Mouse (Mus musculus) megakaryocyte-erythroid progenitor cell, adult 5 weeks (primary cell): ENCODE results near the gene Mrps34. TPM values are rescaled to one million over a fixed set of nuclear protein-coding genes. Genes with fewer than 3 reads are reported as not detected.

ENCODE experiments used
- polyA plus RNA-seq: library from polyadenylated mRNA; stranded (reverse); fragments of >175 nt; gene quantifications from 2 replicates; pipeline ENCODE4 v1.2.3, GENCODE M21; 2012

Gene Mrps34
- 84.7 and 84.8 TPM in 2 replicates for polyA plus RNA-seq

GRCm38 (mm10) chr17:24894995-24895547 lies at the start of gene Mrps34, which contains the start of gene Eme2:
Mrps34 (plus strand) TSS chr17:24895116.
Eme2 (minus strand) TSS chr17:24895087.

GRCm38 (mm10) chr17:24850065-24850772 lies 44.7 kb upstream of the Mrps34 start, which contains the start of gene Fahd1:
Fahd1 (minus strand) TSS chr17:24850364.

GRCm38 (mm10) chr17:24865776-24866175 lies 29.1 kb upstream of the Mrps34 start, which contains the start of gene Igfals:
Igfals (plus strand) TSS chr17:24865997.

GRCm38 (mm10) chr17:24886134-24886931 lies 8.6 kb upstream of the Mrps34 start, which contains the start of the genes Nubp2 and Spsb3:
Nubp2 (minus strand) TSS chr17:24886349.
Spsb3 (plus strand) TSS chr17:24886643.

GRCm38 (mm10) chr17:24896241-24896992 lies 1.5 kb downstream of the Mrps34 start, which contains the start of gene Nme3:
Nme3 (plus strand) TSS chr17:24896500.

GRCm38 (mm10) chr17:24936259-24937237 lies 41.6 kb downstream of the Mrps34 start, which contains the start of gene Mapk8ip3:
Mapk8ip3 (minus strand) TSS chr17:24936977.

Other genes with a start within 250 kb of the Mrps34 start
- gene Slc9a3r2, start 244.8 kb upstream of the Mrps34 start, polyA plus RNA-seq: 6.3 and 8.8 TPM in 2 replicates
- 1.1 and 1.8 TPM in 2 replicates for gene Npw, start 236.7 kb upstream of the Mrps34 start, polyA plus RNA-seq
- gene Zfp598, start 225.4 kb upstream of the Mrps34 start, polyA plus RNA-seq: 115 and 133 TPM in 2 replicates
- 0.09 and 0.17 TPM in 2 replicates for gene Syngr3, start 205.2 kb upstream of the Mrps34 start, polyA plus RNA-seq
- gene Gfer, start 199.0 kb upstream of the Mrps34 start, polyA plus RNA-seq: 83.1 and 98.4 TPM in 2 replicates
- 1.4 and 1.9 TPM in 2 replicates for gene Noxo1, start 198.9 kb upstream of the Mrps34 start, polyA plus RNA-seq
- 27.5 and 29.5 TPM in 2 replicates for gene Tbl3, start 187.5 kb upstream of the Mrps34 start, polyA plus RNA-seq
- gene Rnf151, start 177.1 kb upstream of the Mrps34 start, polyA plus RNA-seq: 0.10 and 0.29 TPM in 2 replicates
- 3,004 and 3,175 TPM in 2 replicates for gene Rps2, start 177.0 kb upstream of the Mrps34 start, polyA plus RNA-seq
- gene Ndufb10, start 170.6 kb upstream of the Mrps34 start, polyA plus RNA-seq: 406 and 479 TPM in 2 replicates
- gene Rpl3l, start 167.3 kb upstream of the Mrps34 start, polyA plus RNA-seq: 0.62 and 0.84 TPM in 2 replicates
- 41.5 and 68.8 TPM in 2 replicates for gene Msrb1, start 158.5 kb upstream of the Mrps34 start, polyA plus RNA-seq
- 0.26 and 0.34 TPM in 2 replicates for gene Hs3st6, start 142.1 kb upstream of the Mrps34 start, polyA plus RNA-seq
- not detected in 2 replicates for gene Meiob, start 90.8 kb upstream of the Mrps34 start, polyA plus RNA-seq
- gene Hagh, start 55.0 kb upstream of the Mrps34 start, polyA plus RNA-seq: 23.5 and 28.8 TPM in 2 replicates
- gene Fahd1, start 44.8 kb upstream of the Mrps34 start, polyA plus RNA-seq: 4.0 and 4.1 TPM in 2 replicates
- gene Igfals, start 29.1 kb upstream of the Mrps34 start, polyA plus RNA-seq: 0.05 and 0.10 TPM in 2 replicates
- gene Nubp2, start 8.8 kb upstream of the Mrps34 start, polyA plus RNA-seq: 90.9 and 102 TPM in 2 replicates
- 36.2 and 37.4 TPM in 2 replicates for gene Spsb3, start 8.5 kb upstream of the Mrps34 start, polyA plus RNA-seq
- gene Eme2, start within 50 bp of the Mrps34 start, polyA plus RNA-seq: 16.0 and 16.9 TPM in 2 replicates
- gene Nme3, start 1.4 kb downstream of the Mrps34 start, polyA plus RNA-seq: 19.9 and 26.0 TPM in 2 replicates
- gene Mapk8ip3, start 41.9 kb downstream of the Mrps34 start, polyA plus RNA-seq: 47.5 and 84.7 TPM in 2 replicates
- 21.6 and 25.1 TPM in 2 replicates for gene Jpt2, start 65.6 kb downstream of the Mrps34 start, polyA plus RNA-seq
- 23.0 and 36.4 TPM in 2 replicates for gene Cramp1l, start 120.7 kb downstream of the Mrps34 start, polyA plus RNA-seq
- gene Ift140, start 121.0 kb downstream of the Mrps34 start, polyA plus RNA-seq: 12.2 and 12.3 TPM in 2 replicates
- gene Tmem204, start 188.5 kb downstream of the Mrps34 start, polyA plus RNA-seq: not detected in 2 replicates
- gene Telo2, start 220.9 kb downstream of the Mrps34 start, polyA plus RNA-seq: 38.2 and 47.2 TPM in 2 replicates
- 0.05 TPM in 1 of 2 replicates, not detected in the other for gene Ptx4, start 225.6 kb downstream of the Mrps34 start, polyA plus RNA-seq
- gene Clcn7, start 238.3 kb downstream of the Mrps34 start, polyA plus RNA-seq: 20.5 and 22.9 TPM in 2 replicates